Mouse (Mus musculus) heart, adult 2 months (tissue): Measurements from ENCODE around the gene Mfap1a. TPM values are rescaled to one million over a fixed set of nuclear protein-coding genes. Genes with fewer than 3 reads are reported as not detected.

ENCODE experiments used
- DNase-seq, 2 experiments: peaks; one replicate each; pipeline ENCODE4 v3.0.0; 2021
- H3K27ac ChIP-seq: fragments of 200-600 bp; 2 replicates; pipeline ENCODE4 v1.8.1; 2022
- H3K27me3 ChIP-seq: fragments of 200-500 bp; 2 replicates; pipeline ENCODE4 v1.6.1; 2012; ENCODE audit warnings: mild to moderate bottlenecking, low read length, inconsistent platforms, mixed read lengths; ENCODE audit not compliant: control insufficient read depth, insufficient read depth
- H3K36me3 ChIP-seq: fragments of 200-500 bp; 2 replicates; pipeline ENCODE4 v1.6.1; 2012; ENCODE audit warnings: low read length, inconsistent platforms; ENCODE audit not compliant: control insufficient read depth, insufficient read depth
- H3K4me1 ChIP-seq: fragments of 200-500 bp; 2 replicates; pipeline ENCODE4 v1.6.1; 2011; ENCODE audit warnings: low read length; ENCODE audit not compliant: control insufficient read depth, insufficient read depth
- H3K4me3 ChIP-seq: fragments of 200-600 bp; 2 replicates; pipeline ENCODE4 v1.8.1; 2022
- H3K79me2 ChIP-seq: fragments of 200-500 bp; replicated peaks from 2 replicates; pipeline ENCODE4 v1.6.1; 2012; ENCODE audit warnings: mild to moderate bottlenecking, inconsistent platforms, low read length, moderate library complexity, mixed read lengths; ENCODE audit not compliant: control insufficient read depth, insufficient read depth
- H3K9ac ChIP-seq: fragments of 200-500 bp; 2 replicates; pipeline ENCODE4 v1.6.1; 2012; ENCODE audit warnings: low read depth, mild to moderate bottlenecking, control low read depth, inconsistent platforms, low read length, mixed read lengths
- CTCF ChIP-seq: fragments of 200-600 bp; IDR thresholded peaks from 2 replicates; pipeline ENCODE4 v1.8.1; 2022; ENCODE audit warnings: antibody characterized with exemption, mild to moderate bottlenecking, moderate library complexity
- EP300 ChIP-seq: fragments of 200-500 bp; IDR thresholded peaks from 2 replicates; pipeline ENCODE4 v1.6.1; 2011; ENCODE audit warnings: low read depth, low read length, control low read depth; ENCODE audit not compliant: insufficient read depth
- POLR2A ChIP-seq: fragments of 200-500 bp; IDR thresholded peaks from 2 replicates; pipeline ENCODE4 v1.6.1; 2011; ENCODE audit warnings: mild to moderate bottlenecking, low read depth, low read length, control low read depth; ENCODE audit not compliant: insufficient read depth
- WGBS: fragments of 180-500 bp; shearing (Covaris S2); methylation state at CpG from one replicate; pipeline ENCODE4 v1.1.7; 2018; 5-methylcytosine and 5-hydroxymethylcytosine counted together
- intact Hi-C: fragments of 180-260 bp; cut with DNase I; formaldehyde crosslinking; loops from one replicate; pipeline ENCODE4 v1.15.1; 2025
- polyA plus RNA-seq: library from polyadenylated mRNA; depleted of rRNA; stranded (reverse); fragments of >200 nt; gene quantifications from 2 replicates; pipeline ENCODE4 v1.2.3, GENCODE M21; 2012
- total RNA-seq, 2 experiments: library from RNA; stranded (reverse); gene quantifications; 2 replicates each; pipeline ENCODE4 v1.2.3; 2021

The Mfap1a gene
- total and polyA plus RNA-seq, 3 experiments, result 5.0 to 33.1 (median 30.5) TPM

- Histone ChIP-seq H3K79me2 (no peaks in the 10 kb centered on the region), H3K9ac (no peak overlapping the region), H3K27ac (no peak overlapping the region), H3K4me1 (no peaks in the 10 kb centered on the region; the same call in 1 of the 2 replicates), H3K36me3 (peaks cover 8% of the 10 kb centered on the region; the same call in 1 of the 2 replicates), H3K4me3 (no peak overlapping the region), H3K27me3 (no peaks in the 10 kb centered on the region)
- 55% methylated on average over 2 of the region's 2 CpGs for WGBS
- intact Hi-C loops, result no loop called here
- TF ChIP-seq EP300 (no peak), CTCF (no peak), POLR2A (no peak)
- DNase-seq, result no peak
These were observed 46.4 kb downstream of the Mfap1a start for GRCm38 (mm10) chr2:121460071-121460470.

GRCm38 (mm10) chr2:121456692-121457642 lies 49.5 kb downstream of the Mfap1a start, which contains the start of gene Serinc4:
Serinc4 (minus strand) TSS chr2:121456781.
- no peak for TF ChIP-seq EP300
- TF ChIP-seq POLR2A, result peak; percentile 81
- no peak for TF ChIP-seq CTCF

GRCm38 (mm10) chr2:121455534-121455933 lies 50.9 kb downstream of the Mfap1a start:
- TF ChIP-seq EP300 (no peak), POLR2A (no peak), CTCF (no peak)
- no peak for DNase-seq

More at GRCm38 (mm10) chr2:121456692-121457642, 49.5 kb downstream of the Mfap1a start, which contains the start of gene Serinc4:
- Histone ChIP-seq H3K27me3 (no peaks in the 10 kb centered on the region), H3K4me3 (peak within 1 kb of the TSS; percentile 69), H3K4me1 (peaks cover 5% of the 10 kb centered on the region), H3K79me2 (no peaks in the 10 kb centered on the region), H3K27ac (peak within 1 kb of the TSS; percentile 78), H3K36me3 (peaks cover 21% of the 10 kb centered on the region), H3K9ac (peak within 1 kb of the TSS; percentile 93)
- intact Hi-C loops, result loop anchor here (5.0 kb wide), 1 partner anchor 50 kb away; the partner anchor contains the start of genes Mfap1a and Wdr76
- DNase-seq, result peak; percentile 86 to 87
- 2% methylated on average over 41 of the region's 41 CpGs for WGBS

DNA sequence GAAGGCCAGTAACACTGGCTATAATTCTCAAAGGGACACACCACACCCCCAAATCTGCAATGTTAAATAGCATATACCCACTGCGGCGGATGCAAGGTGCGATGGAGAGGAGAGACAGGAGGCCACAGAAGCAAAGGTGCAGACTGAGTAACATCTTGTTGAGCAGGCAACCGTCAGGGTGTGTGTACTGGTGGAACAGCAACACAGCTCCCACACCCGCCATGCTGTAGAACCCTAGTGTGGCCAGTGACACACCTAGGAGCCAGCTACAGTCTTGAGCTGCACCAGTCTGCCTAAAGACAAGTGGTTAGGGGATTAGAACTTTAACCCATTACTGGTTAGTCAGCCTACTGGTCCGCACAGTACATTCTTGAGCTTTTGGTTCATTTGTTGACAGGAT lies 52.5 kb downstream of the Mfap1a start:
- intact Hi-C loops, result no loop called here
- H3K27ac ChIP-seq, result no peak overlapping the region; the same call in 1 of the 2 replicates

More at GRCm38 (mm10) chr2:121455534-121455933, 50.9 kb downstream of the Mfap1a start:
- H3K4me1 ChIP-seq, result peaks cover 6% of the 10 kb centered on the region
- H3K27me3 ChIP-seq, result no peaks in the 10 kb centered on the region
- H3K4me3 ChIP-seq, result no peak overlapping the region
- intact Hi-C loops, result loop anchor here (5.0 kb wide), 1 partner anchor 52 kb away; the partner anchor contains the start of genes Mfap1a and Wdr76
- no peak overlapping the region for H3K27ac ChIP-seq
- H3K79me2 ChIP-seq, result no peaks in the 10 kb centered on the region
- whole genome bisulfite sequencing, result 78% methylated on average over 5 of the region's 5 CpGs
- H3K9ac ChIP-seq, result no peak overlapping the region
- H3K36me3 ChIP-seq, result peaks cover 29% of the 10 kb centered on the region

GRCm38 (mm10) chr2:121452990-121453389 lies 53.5 kb downstream of the Mfap1a start, which contains the start of gene Hypk:
Hypk (plus strand) TSS chr2:121453290.
- 31% methylated on average over 4 of the region's 4 CpGs for WGBS
- no peak for TF ChIP-seq POLR2A
- no peak for TF ChIP-seq CTCF
- TF ChIP-seq EP300, result no peak
- peaks cover 4% of the 10 kb centered on the region for H3K79me2 ChIP-seq
- H3K4me3 ChIP-seq, result no peak within 1 kb of the TSS
- peaks cover 6% of the 10 kb centered on the region for H3K4me1 ChIP-seq
- H3K27ac ChIP-seq, result peak within 1 kb of the TSS; percentile 60
- intact Hi-C loops, result no loop called here
- H3K9ac ChIP-seq, result no peak within 1 kb of the TSS
- peaks cover 26% of the 10 kb centered on the region for H3K36me3 ChIP-seq
- H3K27me3 ChIP-seq, result no peaks in the 10 kb centered on the region
- DNase-seq, result no peak

More for the DNA sequence above, 52.5 kb downstream of the Mfap1a start:
- no peak overlapping the region for H3K9ac ChIP-seq
- H3K4me1 ChIP-seq, result peaks cover 6% of the 10 kb centered on the region
- H3K36me3 ChIP-seq, result peaks cover 29% of the 10 kb centered on the region
- H3K4me3 ChIP-seq, result no peak overlapping the region
- WGBS, result 85% methylated on average over 6 of the region's 6 CpGs
- H3K79me2 ChIP-seq, result peaks cover 4% of the 10 kb centered on the region
- H3K27me3 ChIP-seq, result no peaks in the 10 kb centered on the region
- no peak for DNase-seq
- TF ChIP-seq EP300, result no peak
- 0 out of 2 replicates have a peak, but pooled peaks have one; percentile 20 for TF ChIP-seq POLR2A
